In genomic region chrX:153360666-153361269, GRCm38 (mm10) we compare ENCODE assay signal across 8 mouse cellular contexts.
DNase-seq lines count a peak whose midpoint lies in the region; ATAC-seq and TF ChIP-seq lines count a peak whose summit lies in the region.

No protein-coding gene starts in this region.

- H3K9me3 ChIP-seq in lung, embryonic 14.5 days (ENCODE audit: low read depth, low read length) = no peaks in the 10 kb centered on the region
- H3K9me3 ChIP-seq in embryonic facial prominence, embryonic 15.5 days (replicated peaks) = no peaks in the 10 kb centered on the region
- no peaks in the 10 kb centered on the region for H3K9me3 ChIP-seq in intestine, embryonic 16.5 days (ENCODE audit: control insufficient read depth, low read length)
- H3K9me3 ChIP-seq in neural tube, embryonic 14.5 days (ENCODE audit: control insufficient read depth, low read length) = no peaks in the 10 kb centered on the region

- no peak for ATAC-seq in lung, embryonic 14.5 days (ENCODE audit: insufficient read depth)
- ATAC-seq in embryonic facial prominence, embryonic 15.5 days (ENCODE audit: insufficient number of reproducible peaks, low FRiP score, low TSS enrichment, low read depth) = no peak
- no peak for ATAC-seq in intestine, embryonic 16.5 days
- ATAC-seq in neural tube, embryonic 14.5 days (ENCODE audit: low read depth) = peak; percentile 40; the same call in 1 of the 2 replicates
- no peak for ATAC-seq in monocyte, adult 5-6 weeks (replicated peaks; ENCODE audit: insufficient number of reproducible peaks, low FRiP score, low TSS enrichment, poor library complexity, severe bottlenecking)

- peak overlapping the region; percentile 37 for H3K4me3 ChIP-seq in lung, embryonic 14.5 days (ENCODE audit: low read depth, low read length)
- H3K4me3 ChIP-seq in embryonic facial prominence, embryonic 15.5 days (replicated peaks) = peak overlapping the region; percentile 49
- peak overlapping the region; percentile 51 for H3K4me3 ChIP-seq in intestine, embryonic 16.5 days (ENCODE audit: low read length)
- peak overlapping the region; percentile 37; the same call in 1 of the 2 replicates for H3K4me3 ChIP-seq in neural tube, embryonic 14.5 days (ENCODE audit: low read depth, low read length)

- H3K4me2 ChIP-seq in lung, embryonic 14.5 days = peak overlapping the region; percentile 66
- H3K4me2 ChIP-seq in embryonic facial prominence, embryonic 15.5 days (replicated peaks) = peak overlapping the region; percentile 57
- H3K4me2 ChIP-seq in intestine, embryonic 16.5 days (ENCODE audit: low read depth, low read length) = peak overlapping the region; percentile 81
- H3K4me2 ChIP-seq in neural tube, embryonic 14.5 days (ENCODE audit: low read depth, low read length) = peak overlapping the region; percentile 64

- no peak for TF ChIP-seq CTCF in lung, embryonic 14.5 days (IDR thresholded peaks at IDR 0.05; ENCODE audit: low read depth)

- 17% methylated on average over 8 of the region's 9 CpGs for WGBS in lung, embryonic 14.5 days
- WGBS in embryonic facial prominence, embryonic 15.5 days = 35% methylated on average over 9 of the region's 9 CpGs
- WGBS in intestine, embryonic 16.5 days = 32% methylated on average over 8 of the region's 9 CpGs
- 32% methylated on average over 9 of the region's 9 CpGs for WGBS in neural tube, embryonic 14.5 days

- no peak overlapping the region for H3K27ac ChIP-seq in lung, embryonic 14.5 days (ENCODE audit: low read depth)
- no peak overlapping the region for H3K27ac ChIP-seq in embryonic facial prominence, embryonic 15.5 days (replicated peaks)
- no peak overlapping the region for H3K27ac ChIP-seq in intestine, embryonic 16.5 days (ENCODE audit: low read length)
- no peak overlapping the region for H3K27ac ChIP-seq in neural tube, embryonic 14.5 days (ENCODE audit: low read depth, low read length)

- no peaks in the 10 kb centered on the region for H3K27me3 ChIP-seq in lung, embryonic 14.5 days (ENCODE audit: insufficient read depth, low read length)
- H3K27me3 ChIP-seq in embryonic facial prominence, embryonic 15.5 days = peaks cover 9% of the 10 kb centered on the region
- H3K27me3 ChIP-seq in intestine, embryonic 16.5 days (replicated peaks; ENCODE audit: control insufficient read depth, insufficient read depth, low read length) = no peaks in the 10 kb centered on the region
- H3K27me3 ChIP-seq in neural tube, embryonic 14.5 days (ENCODE audit: control insufficient read depth, insufficient read depth, low read length) = no peaks in the 10 kb centered on the region

- no peaks in the 10 kb centered on the region for H3K4me1 ChIP-seq in lung, embryonic 14.5 days (ENCODE audit: insufficient read depth)
- no peaks in the 10 kb centered on the region for H3K4me1 ChIP-seq in embryonic facial prominence, embryonic 15.5 days
- no peaks in the 10 kb centered on the region for H3K4me1 ChIP-seq in intestine, embryonic 16.5 days (ENCODE audit: control insufficient read depth, insufficient read depth, low read length)
- H3K4me1 ChIP-seq in neural tube, embryonic 14.5 days (ENCODE audit: control insufficient read depth, insufficient read depth, low read length) = no peaks in the 10 kb centered on the region

- H3K9ac ChIP-seq in lung, embryonic 14.5 days = 0 out of 2 replicates have a peak overlapping the region, but pooled peaks have one; percentile 44
- H3K9ac ChIP-seq in embryonic facial prominence, embryonic 15.5 days = 0 out of 2 replicates have a peak overlapping the region, but pooled peaks have one; percentile 12
- H3K9ac ChIP-seq in intestine, embryonic 16.5 days (ENCODE audit: low read depth, low read length) = peak overlapping the region; percentile 36; the same call in 1 of the 2 replicates
- H3K9ac ChIP-seq in neural tube, embryonic 14.5 days (replicated peaks; ENCODE audit: low read depth, low read length) = no peak overlapping the region

- no peak for DNase-seq in lung, embryonic 14.5 days
- DNase-seq in lung, postnatal 10 days = no peak
- no peak for DNase-seq in adrenal gland, adult 8-10 months
- no peak for DNase-seq in kidney, postnatal 14 days

- H3K36me3 ChIP-seq in lung, embryonic 14.5 days (ENCODE audit: insufficient read depth) = no peaks in the 10 kb centered on the region
- H3K36me3 ChIP-seq in embryonic facial prominence, embryonic 15.5 days = no peaks in the 10 kb centered on the region
- H3K36me3 ChIP-seq in intestine, embryonic 16.5 days (ENCODE audit: control insufficient read depth, insufficient read depth, low read length) = no peaks in the 10 kb centered on the region
- H3K36me3 ChIP-seq in neural tube, embryonic 14.5 days (ENCODE audit: control insufficient read depth, insufficient read depth, low read length) = no peaks in the 10 kb centered on the region
